Comparison of ENCODE assay signal across 8 mouse cellular contexts in the genomic region with DNA sequence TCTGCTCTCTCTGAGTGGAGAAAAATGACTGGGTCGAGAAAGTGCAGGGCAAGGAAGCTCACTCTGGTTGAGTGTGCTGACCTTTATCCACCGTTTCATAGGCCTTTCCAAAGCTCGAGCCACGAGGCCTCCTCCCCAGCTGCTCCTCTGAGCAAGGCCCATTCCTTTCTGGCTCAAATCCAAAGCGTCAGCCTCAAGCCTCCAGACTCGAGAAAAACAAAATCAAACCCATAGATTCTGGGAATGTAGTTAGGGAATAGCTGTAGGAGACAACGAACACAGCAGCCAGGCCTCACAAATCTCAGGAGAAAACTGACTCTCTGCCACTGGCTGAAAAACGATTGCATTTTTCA. TPM values are rescaled to one million over a fixed set of nuclear protein-coding genes. Genes with fewer than 3 reads are reported as not detected.
A peak's percentile ranks its signal among the peaks of the same experiment; 100 is the strongest.
DNase-seq lines count a peak whose midpoint lies in the region; ATAC-seq lines count a peak whose summit lies in the region.

No protein-coding gene starts in this region.

- 25% methylated on average over 8 of the region's 8 CpGs for WGBS in lung, embryonic 16.5 days
- 33% methylated on average over 8 of the region's 8 CpGs for WGBS in kidney, embryonic 15.5 days
- 20% methylated on average over 8 of the region's 8 CpGs for WGBS in stomach, embryonic 15.5 days

- no peak for ATAC-seq in lung, embryonic 16.5 days (ENCODE audit: low read depth)
- ATAC-seq in kidney, embryonic 15.5 days (replicated peaks; ENCODE audit: low FRiP score), result no peak
- no peak for ATAC-seq in stomach, embryonic 15.5 days (ENCODE audit: insufficient read depth, low FRiP score, low read depth)
- ATAC-seq in monocyte, adult 5-6 weeks (replicated peaks; ENCODE audit: insufficient number of reproducible peaks, low FRiP score, low TSS enrichment, poor library complexity, severe bottlenecking), result no peak

- H3K27ac ChIP-seq in lung, embryonic 16.5 days (ENCODE audit: low read length), result peak overlapping the region; percentile 11
- peak overlapping the region; percentile 62 for H3K27ac ChIP-seq in kidney, embryonic 15.5 days
- peak overlapping the region; percentile 23; the same call in 1 of the 2 replicates for H3K27ac ChIP-seq in stomach, embryonic 15.5 days

- peaks cover 4% of the 10 kb centered on the region; the same call in 1 of the 2 replicates for H3K36me3 ChIP-seq in lung, embryonic 16.5 days (ENCODE audit: control insufficient read depth, insufficient read depth, low read length)
- peaks cover 20% of the 10 kb centered on the region for H3K36me3 ChIP-seq in kidney, embryonic 15.5 days
- peaks cover 4% of the 10 kb centered on the region; the same call in 1 of the 2 replicates for H3K36me3 ChIP-seq in stomach, embryonic 15.5 days

- peaks cover 23% of the 10 kb centered on the region for H3K4me1 ChIP-seq in lung, embryonic 16.5 days (replicated peaks; ENCODE audit: control insufficient read depth, insufficient read depth, low read length)
- H3K4me1 ChIP-seq in kidney, embryonic 15.5 days, result peaks cover 25% of the 10 kb centered on the region
- H3K4me1 ChIP-seq in stomach, embryonic 15.5 days, result peaks cover 21% of the 10 kb centered on the region; the same call in 1 of the 2 replicates

- peak; percentile 19 for DNase-seq in cerebellum, adult 9-11 months
- no peak for DNase-seq in cerebellum, postnatal 4 days (ENCODE audit: low spot score in 2 of 2)
- no peak for DNase-seq in lung, adult 18-20 months
- DNase-seq in T-cell, adult 2 months (ENCODE audit: low spot score), result no peak

- no peak overlapping the region for H3K4me2 ChIP-seq in lung, embryonic 16.5 days (ENCODE audit: low read depth, low read length)
- no peak overlapping the region for H3K4me2 ChIP-seq in kidney, embryonic 15.5 days
- no peak overlapping the region for H3K4me2 ChIP-seq in stomach, embryonic 15.5 days

- no peak overlapping the region for H3K9ac ChIP-seq in lung, embryonic 16.5 days (ENCODE audit: low read length)
- no peak overlapping the region for H3K9ac ChIP-seq in kidney, embryonic 15.5 days
- H3K9ac ChIP-seq in stomach, embryonic 15.5 days, result no peak overlapping the region

- H3K9me3 ChIP-seq in lung, embryonic 16.5 days (ENCODE audit: control insufficient read depth, low read length), result no peaks in the 10 kb centered on the region
- H3K9me3 ChIP-seq in kidney, embryonic 15.5 days (replicated peaks), result no peaks in the 10 kb centered on the region
- H3K9me3 ChIP-seq in stomach, embryonic 15.5 days, result no peaks in the 10 kb centered on the region

- H3K27me3 ChIP-seq in lung, embryonic 16.5 days (ENCODE audit: control insufficient read depth, insufficient read depth, low read depth, low read length), result no peaks in the 10 kb centered on the region
- no peaks in the 10 kb centered on the region for H3K27me3 ChIP-seq in kidney, embryonic 15.5 days
- H3K27me3 ChIP-seq in stomach, embryonic 15.5 days (replicated peaks), result no peaks in the 10 kb centered on the region

- H3K4me3 ChIP-seq in lung, embryonic 16.5 days (ENCODE audit: low read length), result no peak overlapping the region
- H3K4me3 ChIP-seq in kidney, embryonic 15.5 days (replicated peaks), result no peak overlapping the region
- no peak overlapping the region for H3K4me3 ChIP-seq in stomach, embryonic 15.5 days (replicated peaks)

RNA-seq across cellular contexts. Expression of a gene that starts 26.6 kb away (rescaled TPM):
- polyA plus RNA-seq in lung, embryonic 16.5 days (2015; fragmentation: Nextera tagmentation; extraction: Ambion mirVana), result 0.58 and 0.67 TPM in 2 replicates
- 0.39 and 0.55 TPM in 2 replicates for polyA plus RNA-seq in kidney, embryonic 15.5 days (2015; fragmentation: Nextera tagmentation; extraction: Ambion mirVana)
- polyA plus RNA-seq in stomach, embryonic 15.5 days (2015; fragmentation: Nextera tagmentation; extraction: Ambion mirVana), result 0.76 and 0.81 TPM in 2 replicates
- total RNA-seq in monocyte, adult 5-6 weeks (2017), result 0.32 TPM in 1 of 3 replicates, not detected in the others

Comparison
In these comparisons a context has a peak if more than half of its experiments do, and no peak if none do; other contexts are left out.
1. H3K27ac ChIP-seq: peak in every context shown above with its lines; median percentile 62 in kidney, embryonic 15.5 days; 23 in stomach, embryonic 15.5 days; 11 in lung, embryonic 16.5 days.